In the genomic region with DNA sequence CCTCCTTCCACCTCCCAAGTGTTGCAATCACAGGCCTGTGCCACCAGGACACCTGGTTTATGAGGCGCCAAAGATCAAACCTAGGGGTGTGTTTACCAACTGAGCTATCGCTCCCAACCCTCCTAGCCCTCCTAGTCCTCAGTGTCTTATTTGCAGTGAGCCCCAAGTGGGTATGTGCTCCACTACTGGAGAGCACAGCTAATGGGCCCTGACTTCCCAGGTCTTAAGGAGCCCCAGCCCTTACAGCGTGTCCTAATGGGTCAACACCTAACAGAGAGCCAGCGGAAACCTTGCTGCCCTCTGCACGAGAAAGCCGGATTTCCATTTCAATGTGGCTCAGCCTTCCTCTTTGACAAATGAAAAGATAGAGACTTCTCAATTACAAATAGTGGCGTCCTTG, we compare ENCODE assay signal across 12 mouse cellular contexts.
"Had no signal": no experiment of that assay in that cellular context is flagged by ENCODE, and none has a peak within 500 bp of the region (broad histone marks: within the 10 kb centered on the region; RNA-seq: fewer than 3 reads in every experiment).

No protein-coding gene starts in this region.

- H3K4me1 ChIP-seq: liver, embryonic 12.5 days had no signal

- DNase-seq: kidney, adult 8-10 months; kidney, postnatal 36 days; lung, embryonic 14.5 days; right cerebral cortex, adult 18-20 months; thymus, postnatal 4 days had no signal

- H3K36me3 ChIP-seq: limb, embryonic 15.5 days; liver, embryonic 12.5 days; midbrain, embryonic 13.5 days; neural tube, embryonic 15.5 days had no signal

- H3K27me3 ChIP-seq: limb, embryonic 15.5 days had no signal

- H3K9me3 ChIP-seq: limb, embryonic 15.5 days; liver, embryonic 12.5 days; midbrain, embryonic 13.5 days; neural tube, embryonic 15.5 days had no signal

- H3K9ac ChIP-seq: limb, embryonic 15.5 days; liver, embryonic 12.5 days; lung, embryonic 14.5 days; midbrain, embryonic 13.5 days; neural tube, embryonic 15.5 days had no signal

- H3K4me3 ChIP-seq: liver, embryonic 12.5 days; midbrain, embryonic 13.5 days; myocyte; neural tube, embryonic 15.5 days had no signal

- H3K27ac ChIP-seq: kidney, postnatal 0 days; limb, embryonic 15.5 days; liver, embryonic 12.5 days; midbrain, embryonic 13.5 days; neural tube, embryonic 15.5 days; stomach, postnatal 0 days had no signal

- ATAC-seq: liver, embryonic 12.5 days had no signal

- H3K4me2 ChIP-seq: liver, embryonic 12.5 days; midbrain, embryonic 13.5 days had no signal
